Mouse (Mus musculus) gonadal fat pad, adult 2 months (tissue): ENCODE measurements around the gene Lgals2. TPM values are rescaled to one million over a fixed set of nuclear protein-coding genes. Genes with fewer than 3 reads are reported as not detected.

Experiments
- DNase-seq: peaks from one replicate; pipeline ENCODE4 v3.0.0-alpha.2; 2012; ENCODE audit warnings: low read depth
- polyA plus RNA-seq: library from polyadenylated mRNA; depleted of rRNA; stranded (reverse); fragments of >200 nt; gene quantifications from 2 replicates; pipeline ENCODE4 v1.2.3, GENCODE M21; 2012

Gene Lgals2
- polyA plus RNA-seq, 1 experiment = 2.4 TPM

DNA sequence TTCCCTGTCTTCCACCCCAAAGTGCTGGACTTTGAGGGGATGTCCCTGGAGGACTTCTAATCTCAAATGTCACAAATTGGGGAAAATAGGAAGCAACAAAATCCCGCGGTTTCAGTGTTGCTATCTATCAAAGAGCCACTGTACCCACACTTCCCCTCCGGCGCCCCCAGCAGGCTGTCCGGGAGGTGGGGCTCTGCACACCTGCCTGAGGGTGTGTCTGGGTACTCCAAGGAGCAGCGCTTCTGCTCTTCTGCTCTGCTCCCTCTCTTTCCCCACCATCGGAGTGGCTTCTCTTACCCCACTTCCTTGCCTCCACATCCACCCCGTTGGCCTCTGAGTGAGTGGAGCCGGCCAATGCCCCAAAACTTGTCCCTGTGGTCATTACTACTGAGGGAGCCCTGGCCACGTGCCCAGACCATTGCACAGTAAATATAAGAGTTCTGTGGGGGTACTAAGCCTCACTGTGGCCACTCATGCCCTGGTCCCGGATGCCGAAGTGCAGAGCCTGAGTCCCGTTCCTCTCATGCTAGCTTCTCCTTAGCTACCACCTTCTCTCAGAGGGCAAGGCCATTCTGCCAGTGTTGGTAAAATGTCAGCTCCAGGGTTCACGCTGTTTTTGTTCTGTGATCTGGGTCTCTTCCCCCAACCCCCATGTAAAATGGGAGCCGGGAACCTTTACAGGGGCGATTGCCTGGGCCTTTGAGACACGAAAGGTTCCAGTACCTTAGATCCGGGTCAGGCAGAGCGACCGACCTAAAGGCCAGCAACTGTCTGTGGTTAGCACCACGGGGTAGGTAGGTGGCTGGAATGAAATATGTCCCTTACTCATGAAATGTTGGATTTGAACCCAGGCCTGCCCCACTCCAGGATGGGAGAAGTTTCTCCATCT, 11.5 kb downstream of the Lgals2 start:
- DNase-seq = no peak

DNA sequence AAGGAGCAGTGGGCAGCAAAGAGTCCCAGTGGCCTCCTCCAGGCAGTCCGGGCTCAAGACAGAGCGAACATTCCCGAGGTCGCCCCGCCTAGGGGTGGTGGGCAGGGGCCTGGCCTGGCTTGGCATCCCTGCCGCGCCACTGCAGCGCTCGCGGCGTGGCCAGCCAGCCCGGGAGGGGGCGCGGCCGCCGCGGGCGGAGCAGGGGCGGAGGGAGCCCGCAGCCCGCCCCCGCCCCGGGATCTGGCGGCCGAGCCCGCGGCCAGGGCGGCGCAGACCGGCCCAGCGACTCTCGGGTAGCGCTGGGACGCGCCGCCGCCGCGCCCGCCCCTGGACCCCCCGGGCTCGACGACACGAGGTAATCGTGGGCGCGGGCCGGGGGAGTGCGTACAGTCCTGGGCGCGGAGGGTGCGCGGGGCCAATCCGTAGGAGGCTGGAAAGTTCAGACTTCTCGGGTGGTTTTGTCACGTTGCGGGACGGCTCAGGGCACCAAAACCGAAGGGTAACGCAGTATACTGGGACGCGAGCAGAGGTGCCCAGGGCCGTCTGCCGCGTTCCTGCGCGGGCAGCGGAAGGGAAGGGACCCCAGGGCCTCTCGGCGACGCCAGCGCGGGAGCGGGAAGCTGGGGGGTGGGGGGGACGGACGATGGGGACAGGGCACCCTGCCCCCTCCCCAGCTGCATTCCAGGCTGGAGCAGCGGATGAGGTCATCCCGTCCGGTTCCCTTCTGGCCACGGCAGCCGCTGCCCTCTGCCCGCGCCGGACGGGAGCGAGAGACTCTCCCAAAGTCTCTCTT, 12.8 kb downstream of the Lgals2 start, which contains the start of gene Cdc42ep1:
Gene Cdc42ep1, plus strand, starts transcription at position 254 of the 793 bp plus-strand sequence.
- no peak for DNase-seq

- DNase-seq = no peak
Measured at GRCm38 (mm10) chr15:78841161-78841790, 14.1 kb downstream of the Lgals2 start.

DNA sequence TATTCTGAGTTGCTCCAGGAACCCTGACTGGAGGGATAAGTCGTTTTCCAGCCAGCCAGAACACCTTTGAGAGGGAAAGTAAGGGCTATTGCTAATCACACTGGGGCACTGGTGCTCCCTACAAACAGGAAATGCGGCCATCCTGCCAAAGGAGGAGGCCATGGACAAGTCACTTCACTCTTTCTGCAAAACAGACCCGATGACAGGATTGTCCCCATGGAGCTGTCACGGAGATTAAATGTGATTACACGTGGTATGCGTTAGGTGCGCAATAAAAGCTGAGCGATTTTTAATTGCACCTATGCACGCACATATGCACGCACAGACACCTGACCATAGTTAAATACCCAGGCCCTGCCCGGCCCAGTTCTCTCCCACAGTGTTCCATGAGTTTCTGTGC, 14.6 kb downstream of the Lgals2 start:
- DNase-seq = no peak

DNA sequence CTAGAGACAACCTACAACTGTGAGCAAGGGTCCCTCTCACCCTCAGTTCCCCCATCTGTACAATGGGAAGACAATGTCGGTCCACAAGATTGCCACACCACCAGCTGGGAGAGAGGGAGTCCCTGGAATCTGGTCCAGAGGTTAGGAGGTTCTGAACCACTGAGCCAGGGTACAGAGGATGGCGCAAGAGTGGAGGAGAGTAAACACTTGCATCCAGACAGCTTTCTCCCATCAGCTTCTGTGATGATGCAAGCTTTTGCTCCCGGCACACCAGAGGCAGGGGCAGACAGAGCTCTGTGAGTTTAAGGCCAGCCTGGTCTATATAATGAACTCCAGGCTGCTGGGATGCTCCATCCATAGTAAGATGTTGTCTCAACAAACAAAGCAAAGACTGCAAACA, 15.1 kb downstream of the Lgals2 start:
- DNase-seq = no peak

DNA sequence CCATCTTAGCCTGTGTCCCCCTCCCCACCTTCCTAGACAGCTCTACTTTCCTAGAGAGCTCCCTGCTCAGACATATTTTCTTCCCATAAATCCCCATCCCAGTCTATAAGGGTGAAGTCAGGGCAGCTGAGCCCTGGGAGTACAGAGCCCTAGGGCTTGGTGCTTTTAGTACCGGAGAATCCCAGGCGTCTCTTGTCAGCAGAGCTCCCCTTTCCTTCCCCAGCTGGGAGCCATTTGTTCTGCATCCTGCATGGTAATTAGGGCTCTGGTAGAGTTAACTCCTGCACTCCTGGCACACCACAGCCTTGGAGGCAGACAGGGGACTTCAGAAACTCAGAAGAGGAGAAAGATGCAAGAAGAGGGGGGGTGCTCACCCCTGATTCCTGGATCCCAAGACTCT, 15.6 kb downstream of the Lgals2 start:
- DNase-seq = no peak

DNA sequence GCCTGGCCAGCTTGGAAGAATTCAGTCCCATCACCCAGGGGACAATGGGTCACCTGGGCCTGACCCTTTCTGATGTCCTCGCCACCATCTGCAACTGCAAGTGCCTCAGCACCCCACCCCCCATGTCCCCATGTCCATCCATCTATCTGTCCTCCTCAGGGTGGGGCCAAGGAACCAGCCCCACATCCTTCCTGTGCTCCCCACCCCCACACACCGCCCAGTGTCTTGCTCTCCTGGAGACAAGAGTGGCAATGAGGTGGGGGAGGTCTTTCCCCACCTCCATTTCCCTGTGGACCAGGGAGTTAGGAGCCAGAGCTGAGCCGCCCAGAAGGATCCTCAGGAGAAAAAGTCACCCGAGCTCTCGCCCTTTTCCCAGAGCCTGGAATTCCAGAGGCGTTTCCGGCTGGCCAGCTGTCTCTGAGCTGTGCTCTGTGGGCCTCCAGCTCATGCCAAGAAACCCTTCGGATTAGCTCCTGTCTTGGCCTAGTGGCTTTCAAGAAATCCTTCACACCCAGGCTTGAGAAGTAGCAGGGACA, 19.2 kb downstream of the Lgals2 start:
- no peak for DNase-seq

- no peak for DNase-seq
Measured at GRCm38 (mm10) chr15:78835200-78836085, 19.9 kb downstream of the Lgals2 start.

DNA sequence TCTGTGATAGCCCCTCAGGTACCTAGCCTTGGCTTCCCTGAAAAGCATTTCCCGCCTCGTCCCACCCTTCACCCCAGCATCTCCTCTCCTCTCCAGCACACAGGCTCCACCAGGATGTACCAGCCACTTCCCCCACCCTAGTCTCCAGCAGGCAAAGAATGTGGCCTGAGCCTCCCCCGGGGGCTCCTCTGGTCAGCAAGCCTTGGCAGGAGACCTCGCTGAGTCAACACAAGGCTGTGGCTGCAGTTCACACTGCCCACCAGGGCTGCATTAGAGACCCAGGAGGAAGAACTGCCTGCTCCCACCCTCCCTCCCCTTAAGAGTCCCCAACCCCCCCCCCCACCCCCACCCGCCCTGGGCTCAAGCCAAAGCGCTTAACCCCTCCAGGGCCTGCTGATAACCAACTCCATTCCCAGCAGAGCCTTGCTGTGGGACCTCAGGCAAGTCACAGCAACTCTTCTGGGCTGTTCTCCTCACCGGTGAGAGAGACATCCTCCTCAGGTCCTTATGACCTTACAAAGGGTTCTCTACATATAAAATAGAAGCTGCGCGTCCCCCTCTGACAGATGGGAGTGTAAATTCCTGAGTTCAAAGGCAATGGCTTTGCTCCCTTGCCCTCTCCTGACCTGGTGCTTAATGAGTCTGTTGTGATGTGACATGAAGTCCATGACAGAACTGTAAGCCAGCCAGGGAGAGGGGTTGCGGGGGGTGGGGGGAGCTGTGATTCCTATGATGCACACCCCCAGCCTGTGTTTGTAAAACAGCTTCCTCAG, 20.9 kb downstream of the Lgals2 start:
- DNase-seq = no peak

DNA sequence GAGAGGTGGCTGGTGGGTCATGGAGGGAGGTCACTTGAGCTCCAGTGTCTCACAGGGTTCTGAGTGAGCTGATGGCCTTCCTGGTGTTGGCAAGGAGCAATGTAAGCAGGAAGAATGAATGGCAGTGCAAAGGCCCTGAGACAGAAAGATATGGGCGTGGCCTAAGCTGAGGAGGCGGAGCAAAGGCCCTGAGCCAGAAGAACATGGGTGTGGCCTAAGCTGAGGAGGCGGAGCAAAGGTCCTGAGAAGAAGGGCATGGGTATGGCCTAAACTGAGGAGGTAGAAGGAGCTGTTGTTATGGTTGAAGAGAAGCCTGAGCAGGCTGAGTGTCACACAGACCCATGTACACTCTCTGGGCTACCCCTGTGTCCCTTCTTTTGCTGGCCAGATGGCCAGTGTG, 21.7 kb downstream of the Lgals2 start:
- no peak for DNase-seq

DNA sequence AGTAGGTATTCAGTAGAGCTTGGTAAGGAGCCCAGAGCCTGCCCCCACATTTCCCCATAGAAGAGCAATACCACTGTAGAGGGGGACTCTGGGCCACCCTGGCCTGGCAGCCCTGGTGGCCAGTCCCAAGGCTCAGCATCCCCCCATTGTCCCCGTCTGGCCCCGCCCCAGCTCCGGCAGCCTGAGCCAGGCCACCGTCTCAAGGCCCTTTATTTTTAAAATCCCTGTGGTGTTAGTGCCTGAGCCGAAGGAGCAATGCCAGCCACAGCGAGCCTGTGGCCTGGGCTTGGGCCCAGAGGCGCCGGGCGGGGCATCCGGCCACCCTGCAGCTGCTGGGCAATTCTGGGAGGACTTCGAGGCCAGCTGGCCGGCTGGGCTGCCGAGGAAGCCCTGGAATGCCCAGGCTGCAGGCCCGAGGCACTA, 22.6 kb downstream of the Lgals2 start:
- DNase-seq = no peak

GRCm38 (mm10) chr15:78831720-78832657, 23.3 kb downstream of the Lgals2 start:
- no peak for DNase-seq

DNA sequence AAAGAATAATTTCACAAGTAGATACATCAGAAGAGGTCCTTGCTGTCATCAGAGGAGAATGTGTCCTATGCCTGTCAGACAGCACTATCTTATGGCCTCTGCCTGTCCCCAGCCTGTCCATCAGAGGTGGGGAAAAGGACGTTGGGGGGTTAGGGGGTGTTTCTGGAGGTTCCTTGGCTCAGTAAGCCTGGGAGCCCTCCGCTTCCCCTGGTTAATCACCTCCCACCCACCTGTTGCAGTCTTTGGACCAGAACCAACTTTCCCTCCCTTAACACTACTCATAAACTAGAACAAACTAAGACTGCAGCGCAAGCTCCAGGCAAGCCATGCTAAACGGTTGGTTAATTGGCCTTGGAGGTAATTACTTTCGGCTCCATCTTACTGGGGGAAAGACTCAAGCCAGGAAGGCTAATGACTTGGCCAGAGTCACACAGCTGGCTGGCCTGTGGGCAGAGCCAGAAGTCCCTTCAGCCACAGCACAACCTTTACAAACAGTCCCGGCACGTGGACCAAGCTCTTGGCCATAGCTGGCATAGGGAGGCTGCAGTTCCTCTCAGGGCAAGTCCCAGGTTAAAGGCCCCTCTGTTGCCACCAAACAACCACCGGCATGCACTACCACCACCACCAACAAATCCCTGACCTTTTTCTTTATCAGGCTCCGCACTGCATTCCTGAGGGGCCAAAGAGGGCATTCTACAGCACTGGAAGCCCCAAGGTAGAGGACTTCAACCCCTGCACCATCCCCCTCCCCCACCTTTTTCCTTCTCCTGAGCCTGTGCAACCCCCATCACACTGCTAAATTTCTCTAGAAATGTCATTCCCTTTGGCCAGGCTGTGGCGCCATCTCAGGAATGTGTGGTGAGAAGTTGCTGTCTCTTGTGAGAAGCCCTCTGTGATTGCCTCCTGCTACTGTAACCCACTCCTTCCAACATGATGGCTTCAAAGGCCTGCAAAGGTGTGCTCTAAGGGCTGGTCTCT, 24.3 kb downstream of the Lgals2 start:
- DNase-seq = no peak

DNA sequence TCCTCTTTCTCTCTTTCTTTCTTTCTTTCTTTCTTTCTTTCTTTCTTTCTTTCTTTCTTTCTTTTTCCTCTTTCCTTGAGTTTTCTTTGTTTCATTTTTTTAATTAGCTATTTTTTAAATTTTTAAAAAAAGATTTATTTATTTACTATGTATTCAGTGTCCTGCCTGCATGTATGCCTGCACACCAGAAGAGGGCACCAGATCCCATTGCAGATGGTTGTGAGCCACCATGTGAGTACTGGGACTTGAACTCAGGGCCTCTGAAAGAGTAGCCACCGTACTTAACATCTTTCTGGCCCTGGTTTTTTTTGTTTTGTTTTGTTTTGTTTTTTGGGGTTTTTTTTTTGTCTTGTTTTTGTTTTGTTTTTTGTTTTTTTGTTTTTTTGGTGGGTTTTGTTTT, 25.7 kb downstream of the Lgals2 start:
- DNase-seq = no peak

DNA sequence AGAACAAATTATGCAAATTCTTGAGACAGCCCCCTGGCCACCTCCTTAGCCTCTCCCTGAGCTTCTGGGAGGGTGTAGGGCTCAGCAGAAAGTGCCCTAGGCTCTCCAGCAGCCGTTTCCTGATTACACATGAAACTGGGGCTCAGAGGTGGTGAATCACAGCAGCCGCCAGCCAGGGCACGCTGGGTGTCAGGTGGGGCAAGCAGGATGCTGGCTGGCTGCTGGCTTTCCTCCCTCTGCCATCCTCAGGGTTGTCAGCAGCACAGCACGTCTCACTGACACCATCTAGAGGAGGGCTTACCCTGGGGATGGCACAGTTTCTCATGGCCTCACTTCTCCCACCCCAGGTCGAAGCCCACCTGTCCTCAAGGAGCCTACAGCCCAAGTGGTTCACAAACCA, 27.0 kb downstream of the Lgals2 start:
- no peak for DNase-seq

- DNase-seq = no peak
Measured at GRCm38 (mm10) chr15:78826213-78827204, 28.8 kb downstream of the Lgals2 start.

DNA sequence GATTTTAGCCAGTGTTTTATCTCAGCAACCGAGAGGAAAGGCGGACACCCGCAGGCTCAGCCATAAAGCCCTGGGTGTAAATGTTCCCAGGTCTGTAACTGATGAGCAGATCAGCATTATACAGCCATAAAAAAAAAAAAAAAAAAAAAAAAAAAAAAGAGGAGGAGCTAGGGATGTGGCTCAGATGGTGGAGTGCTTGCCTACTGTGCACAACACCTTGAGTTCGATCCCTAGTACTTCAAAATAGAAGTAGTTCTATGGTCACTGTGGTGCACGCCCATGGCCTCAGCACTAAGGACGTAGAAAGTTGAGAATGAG, 39.3 kb downstream of the Lgals2 start:
- DNase-seq = no peak
